Mouse (Mus musculus) lung, adult 2 months (tissue): ENCODE measurements around the gene Map2k2.

ENCODE experiments used
- CTCF ChIP-seq: fragments of 200-500 bp; IDR thresholded peaks from 2 replicates; pipeline ENCODE4 v1.5.1; 2011; ENCODE audit warnings: mild to moderate bottlenecking, low read length, control low read depth; ENCODE audit not compliant: insufficient read depth
- POLR2A ChIP-seq: fragments of 200-500 bp; IDR thresholded peaks from 2 replicates; pipeline ENCODE4 v1.6.1; 2011; ENCODE audit warnings: low read depth, mild to moderate bottlenecking, control low read depth, low read length, borderline replicate concordance; ENCODE audit errors: extremely low read depth

GRCm38 (mm10) chr10:81177491-81177925 lies 71.8 kb downstream of the Map2k2 start:
- TF ChIP-seq CTCF (no peak), POLR2A (no peak)
